Mouse (Mus musculus): ENCODE data around the gene Hist1h3h.
A peak's percentile ranks its signal among the peaks of the same experiment; 100 is the strongest.

Gene Hist1h3h

DNA sequence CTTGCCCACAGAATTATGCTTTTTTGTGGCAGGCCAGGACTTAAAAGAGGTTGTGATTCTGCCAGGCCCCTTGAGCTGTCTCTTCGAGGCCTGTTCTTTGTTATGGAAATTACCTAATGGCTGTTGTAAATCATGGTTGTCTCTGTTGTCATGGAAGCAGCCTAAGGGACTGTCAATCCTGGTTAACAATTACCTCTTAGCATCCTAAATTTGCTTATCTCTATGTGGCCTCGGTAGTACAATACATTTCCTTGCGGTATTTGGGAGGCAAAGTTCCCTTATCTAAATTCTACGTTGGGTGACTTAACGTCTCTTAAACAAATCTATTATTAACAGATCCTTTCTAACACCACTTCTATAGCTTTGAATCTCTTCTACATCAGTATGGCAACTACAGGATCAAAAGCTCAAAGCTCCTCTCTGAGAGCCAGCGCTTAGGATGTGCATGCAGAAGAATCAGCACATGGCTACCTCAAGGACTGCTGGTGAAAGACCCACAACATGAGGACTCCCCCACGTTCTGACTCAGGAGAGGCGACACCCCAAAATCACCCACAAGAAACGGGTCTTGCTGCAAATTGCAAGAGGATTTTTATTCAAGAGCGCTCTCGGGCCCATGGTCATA, 10.6 kb downstream of the Hist1h3h start:
- DNase-seq (ENCODE audit: low read depth), result no peak

DNA sequence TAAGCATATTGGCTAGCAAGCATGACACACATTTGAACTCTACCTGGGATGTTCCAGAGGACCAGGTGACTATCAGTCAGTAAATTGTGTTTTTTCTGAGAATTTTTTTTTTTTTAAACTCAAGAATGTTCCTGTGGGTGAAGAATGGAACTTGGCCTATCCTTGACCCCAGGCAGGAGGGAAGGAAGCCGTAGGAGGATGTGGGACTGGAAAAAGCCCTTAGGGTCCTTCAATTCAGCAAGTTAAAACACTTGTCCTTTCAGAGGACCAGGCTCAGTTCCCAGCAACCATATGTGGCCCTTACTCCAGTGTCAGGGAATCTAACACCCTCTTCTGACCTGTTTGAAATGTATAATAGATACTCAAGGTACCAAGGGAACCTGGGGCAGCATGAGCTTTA, 12.1 kb downstream of the Hist1h3h start:
- DNase-seq (ENCODE audit: low read depth), result no peak

DNA sequence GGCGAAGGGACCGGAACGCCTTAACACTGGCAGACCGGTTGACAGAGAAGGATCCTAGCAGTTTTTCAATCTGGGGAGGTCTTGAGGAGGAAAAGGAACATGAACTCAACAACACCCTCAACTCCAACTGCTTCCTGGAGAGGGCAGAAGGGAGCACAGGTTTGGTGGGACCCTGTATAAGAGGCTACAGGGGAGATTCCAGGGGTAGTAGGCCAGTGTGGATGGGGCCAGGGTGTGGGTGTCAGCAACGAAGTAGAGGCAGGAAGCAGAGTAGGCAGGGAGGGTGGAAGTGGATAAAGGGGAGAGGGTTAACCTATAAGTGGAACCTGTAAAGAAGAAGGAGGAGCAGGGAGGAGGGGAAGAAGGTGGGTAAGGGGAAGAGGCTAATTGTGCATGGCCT, 16.0 kb downstream of the Hist1h3h start:
- peak; percentile 17 for DNase-seq (ENCODE audit: low read depth)

DNA sequence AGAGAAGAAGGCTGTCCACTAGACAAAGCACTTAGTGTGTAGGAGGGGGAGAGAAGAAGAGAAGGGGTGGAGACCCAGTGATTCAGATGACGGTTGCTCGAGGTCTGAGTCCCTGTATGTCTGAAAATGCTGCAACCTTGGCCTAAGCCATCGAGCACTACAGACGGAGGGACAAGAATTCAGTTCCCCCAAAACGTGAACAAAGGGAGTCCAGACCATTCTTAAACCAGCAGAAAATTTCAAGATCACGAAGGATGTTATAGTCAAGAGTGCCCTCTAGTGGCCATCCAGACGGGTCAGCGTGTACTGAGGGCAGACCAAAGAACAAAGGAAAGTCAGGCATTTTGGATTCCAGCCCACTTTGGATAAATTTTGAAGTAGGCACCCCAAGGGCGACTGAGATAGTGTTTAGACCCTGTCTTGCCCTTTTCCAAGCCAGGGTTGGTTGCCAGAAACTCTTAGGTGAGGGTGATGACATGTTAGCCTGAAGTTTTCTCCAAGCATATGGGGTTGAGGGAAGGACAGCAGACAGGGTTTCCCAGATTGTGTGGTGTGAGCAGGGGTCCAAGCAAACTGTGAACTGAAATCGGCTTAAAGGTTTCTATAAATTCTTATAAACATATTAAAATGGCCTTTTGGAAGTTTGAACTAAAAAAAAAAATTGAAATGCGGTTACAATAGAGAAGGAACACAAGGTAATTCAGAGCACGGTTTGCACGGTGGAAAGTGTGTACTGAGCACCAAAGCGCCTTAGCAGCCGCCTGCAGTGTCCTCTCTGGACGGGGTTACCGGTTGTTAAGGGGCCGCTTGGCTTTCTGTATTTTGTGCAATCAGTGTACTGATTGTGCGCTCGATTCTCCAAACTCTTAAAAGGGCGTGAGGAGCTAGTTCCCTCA, 16.8 kb downstream of the Hist1h3h start:
- peak; percentile 91 for DNase-seq (ENCODE audit: low read depth)

DNA sequence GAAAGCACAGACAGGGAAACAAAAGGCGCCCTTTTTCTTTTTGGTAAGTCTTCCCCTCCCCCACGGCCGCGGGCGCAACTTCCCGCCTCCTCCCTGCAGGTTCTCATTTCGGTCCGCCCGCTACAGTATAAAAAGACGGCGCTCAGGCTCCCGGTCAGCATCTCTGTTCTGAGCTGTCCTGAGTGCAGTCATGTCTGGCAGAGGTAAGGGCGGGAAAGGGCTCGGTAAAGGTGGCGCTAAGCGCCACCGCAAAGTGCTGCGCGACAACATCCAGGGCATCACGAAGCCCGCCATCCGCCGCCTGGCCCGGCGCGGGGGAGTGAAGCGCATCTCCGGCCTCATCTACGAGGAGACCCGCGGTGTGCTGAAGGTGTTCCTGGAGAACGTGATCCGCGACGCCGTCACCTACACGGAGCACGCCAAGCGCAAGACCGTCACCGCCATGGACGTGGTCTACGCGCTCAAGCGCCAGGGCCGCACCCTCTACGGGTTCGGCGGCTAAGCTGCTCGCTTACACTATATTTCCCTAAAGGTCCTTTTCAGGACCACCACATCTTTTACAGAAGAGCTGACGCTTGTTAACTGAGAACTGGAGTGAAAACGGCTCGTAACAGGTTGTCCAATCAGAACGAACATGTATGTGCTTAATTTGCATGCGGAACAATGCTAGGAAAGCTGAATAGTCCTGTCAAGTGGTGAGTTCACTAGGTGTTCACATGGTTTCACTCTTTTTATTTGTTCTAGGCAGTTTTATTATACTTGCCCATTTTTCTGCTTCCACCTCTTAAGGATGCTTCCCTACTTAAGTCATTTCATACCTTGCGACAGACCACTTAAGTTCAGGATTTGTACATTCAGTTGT, 17.7 kb downstream of the Hist1h3h start, which contains the start of gene Hist1h4j:
Hist1h4j (plus strand) TSS at position 159 of the 862 bp plus-strand sequence.
- DNase-seq (ENCODE audit: low read depth), result peak; percentile 86

DNA sequence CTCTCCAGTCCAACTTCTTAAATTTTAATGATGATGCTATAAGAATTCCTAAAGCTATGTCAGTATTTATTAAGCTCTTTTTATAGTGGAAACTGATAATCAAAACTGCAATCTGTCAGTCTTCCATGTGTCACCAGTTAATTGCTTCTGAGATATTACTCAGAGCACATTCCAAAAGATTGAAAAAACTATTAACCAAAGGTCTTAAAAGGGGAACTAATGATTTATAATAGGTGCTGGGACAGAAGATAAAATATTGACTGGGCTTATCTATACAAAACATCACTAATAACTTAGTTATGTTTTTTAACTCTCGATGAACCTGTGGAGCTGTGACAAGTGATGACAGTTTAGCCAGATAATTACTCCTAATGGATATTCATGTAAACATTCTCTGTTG, 27.5 kb downstream of the Hist1h3h start:
- no peak for DNase-seq (ENCODE audit: low read depth)

DNA sequence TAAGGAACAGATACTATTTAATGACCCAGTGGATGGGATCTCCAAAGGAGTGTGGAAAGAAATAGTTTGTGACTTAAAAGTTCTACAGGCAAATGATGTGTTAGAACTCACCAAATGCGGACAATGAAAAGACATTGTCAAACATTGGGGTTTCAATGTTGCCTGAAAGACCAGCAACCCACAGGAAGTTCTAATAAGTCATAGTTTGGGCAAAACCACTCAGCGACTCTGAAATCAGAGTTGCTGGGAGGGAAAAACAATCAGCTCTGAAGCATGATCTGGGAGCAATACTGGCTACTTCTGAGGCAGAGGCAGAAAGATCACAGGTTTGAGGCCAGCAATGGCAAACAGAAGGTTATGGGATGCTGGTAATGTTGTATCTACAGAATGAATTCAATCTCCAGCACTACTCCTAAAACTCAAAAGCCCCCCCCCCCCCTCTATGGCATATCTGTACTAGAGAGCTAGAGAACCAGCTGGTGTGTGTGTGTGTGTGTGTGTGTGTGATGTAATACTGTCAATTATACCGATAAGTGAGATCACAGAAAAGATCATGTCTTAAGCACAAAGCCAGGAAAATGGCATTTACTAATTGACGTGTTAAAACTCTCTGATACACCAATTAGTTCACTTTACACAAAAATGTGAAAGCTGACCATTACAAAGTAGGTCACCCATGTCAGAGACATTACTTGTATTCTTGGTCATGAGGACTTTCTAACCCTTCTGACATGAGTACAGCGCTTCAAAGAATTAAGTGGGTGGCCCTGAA, 32.1 kb downstream of the Hist1h3h start:
- peak; percentile 26 for DNase-seq (ENCODE audit: low read depth)

DNA sequence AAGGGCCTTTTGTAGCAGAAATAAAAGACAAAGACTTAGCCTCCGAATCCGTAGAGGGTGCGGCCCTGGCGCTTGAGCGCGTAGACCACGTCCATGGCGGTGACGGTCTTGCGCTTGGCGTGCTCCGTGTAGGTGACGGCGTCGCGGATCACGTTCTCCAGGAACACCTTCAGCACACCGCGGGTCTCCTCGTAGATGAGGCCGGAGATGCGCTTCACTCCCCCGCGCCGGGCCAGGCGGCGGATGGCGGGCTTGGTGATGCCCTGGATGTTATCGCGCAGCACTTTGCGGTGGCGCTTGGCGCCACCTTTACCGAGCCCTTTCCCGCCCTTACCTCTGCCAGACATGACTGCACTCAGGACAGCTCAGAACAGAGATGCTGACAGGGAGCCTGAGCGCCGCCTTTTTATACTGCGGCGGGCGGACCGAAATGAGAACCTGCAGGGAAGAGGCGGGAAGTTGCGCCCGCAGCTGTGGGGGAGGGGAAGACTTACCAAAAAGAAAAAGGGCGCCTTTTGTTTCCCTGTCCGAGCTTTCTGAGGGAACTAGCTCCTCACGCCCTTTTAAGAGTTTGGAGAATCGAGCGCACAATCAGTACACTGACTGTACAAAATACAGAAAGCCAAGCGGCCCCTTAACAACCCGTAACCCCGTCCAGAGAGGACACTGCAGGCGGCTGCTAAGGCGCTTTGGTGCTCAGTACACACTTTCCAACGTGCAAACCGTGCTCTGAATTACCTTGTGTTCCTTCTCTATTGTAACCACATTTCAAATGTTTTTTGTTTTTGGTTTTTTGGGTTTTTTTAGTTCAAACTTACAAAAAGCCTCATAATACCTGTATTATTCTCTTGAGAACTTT, 32.9 kb downstream of the Hist1h3h start, which contains the start of gene Hist1h4k:
Hist1h4k (minus strand) TSS at position 347 of the 859 bp plus-strand sequence.
- DNase-seq (ENCODE audit: low read depth), result peak; percentile 91

DNA sequence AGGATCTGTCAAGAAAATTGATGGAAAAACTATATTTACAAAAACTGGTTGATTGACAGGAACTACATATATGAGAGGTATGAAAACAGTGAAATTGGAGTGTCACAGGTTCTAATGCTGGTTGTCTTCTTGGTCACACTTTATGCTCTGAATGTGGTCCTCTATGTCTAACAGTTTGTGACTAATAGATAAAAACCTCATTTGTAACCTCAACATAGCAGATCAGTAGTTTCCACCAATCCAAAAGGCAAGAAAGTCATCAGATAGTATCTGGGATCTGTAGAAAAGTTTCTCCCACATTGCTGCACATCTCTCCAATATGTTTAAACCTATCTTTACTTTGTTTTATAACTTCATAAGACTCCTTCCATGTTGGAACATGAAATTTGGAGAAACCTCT, 34.0 kb downstream of the Hist1h3h start:
- no peak for DNase-seq (ENCODE audit: low read depth)

DNA sequence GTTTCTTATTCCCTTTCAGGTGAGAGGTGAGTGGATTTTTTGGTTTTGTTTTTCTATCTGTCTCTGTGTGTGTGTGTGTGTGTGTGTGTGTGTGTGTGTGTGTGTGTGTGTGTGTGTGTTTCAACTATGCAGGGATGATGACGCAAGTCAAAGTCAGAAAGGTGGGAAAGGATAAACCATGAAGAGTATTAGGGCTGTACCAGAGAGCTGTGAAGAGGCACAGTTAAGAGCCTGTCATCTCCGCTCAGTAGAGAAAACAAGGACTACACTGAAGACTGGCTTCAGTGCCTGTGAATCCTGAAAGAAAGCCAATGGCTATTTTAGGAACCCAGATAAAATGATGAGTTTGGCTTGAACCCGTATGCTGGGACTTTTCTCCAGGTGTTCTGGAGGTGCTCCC, 34.4 kb downstream of the Hist1h3h start:
- no peak for DNase-seq (ENCODE audit: low read depth)

DNA sequence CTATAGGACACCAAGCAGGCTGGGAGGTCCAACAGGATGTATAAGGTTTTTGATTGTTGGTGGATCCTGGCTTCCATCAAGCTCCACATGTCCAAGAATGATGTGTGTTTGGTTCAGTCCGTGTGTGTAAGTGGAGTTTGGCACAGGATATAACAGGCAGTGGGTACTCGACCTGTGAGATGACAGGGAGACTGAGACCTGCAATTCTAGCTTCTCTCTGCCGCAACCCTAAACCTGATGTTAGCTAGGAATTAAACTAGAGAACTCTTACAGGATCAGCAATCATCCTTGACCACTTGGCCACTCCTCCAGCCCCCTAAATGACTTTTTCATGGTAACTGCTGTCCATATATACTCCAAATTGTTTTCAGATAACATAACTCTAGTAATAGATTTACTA, 34.9 kb downstream of the Hist1h3h start:
- DNase-seq (ENCODE audit: low read depth), result no peak

DNA sequence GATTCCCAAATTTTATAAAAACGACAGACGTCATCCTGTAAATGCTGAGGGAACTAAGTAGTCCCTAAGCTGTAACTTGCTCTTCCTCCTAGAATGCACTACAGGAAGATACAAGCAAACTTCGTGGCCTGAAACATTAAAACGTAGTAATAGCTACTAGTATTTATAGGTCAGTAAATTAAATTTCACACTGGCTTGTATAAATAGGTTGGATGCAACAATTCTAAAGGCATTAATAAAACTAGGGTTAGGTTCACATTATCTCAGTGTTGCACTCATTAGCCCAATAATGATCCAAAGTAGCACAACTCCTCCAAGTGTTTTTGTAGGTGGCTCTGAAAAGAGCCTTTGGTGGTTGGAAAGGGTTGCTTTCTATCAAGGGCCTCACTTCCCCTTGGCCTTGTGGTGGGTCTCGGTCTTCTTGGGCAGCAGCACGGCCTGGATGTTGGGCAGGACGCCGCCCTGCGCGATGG, 35.6 kb downstream of the Hist1h3h start:
- DNase-seq (ENCODE audit: low read depth), result peak; percentile 13

DNA sequence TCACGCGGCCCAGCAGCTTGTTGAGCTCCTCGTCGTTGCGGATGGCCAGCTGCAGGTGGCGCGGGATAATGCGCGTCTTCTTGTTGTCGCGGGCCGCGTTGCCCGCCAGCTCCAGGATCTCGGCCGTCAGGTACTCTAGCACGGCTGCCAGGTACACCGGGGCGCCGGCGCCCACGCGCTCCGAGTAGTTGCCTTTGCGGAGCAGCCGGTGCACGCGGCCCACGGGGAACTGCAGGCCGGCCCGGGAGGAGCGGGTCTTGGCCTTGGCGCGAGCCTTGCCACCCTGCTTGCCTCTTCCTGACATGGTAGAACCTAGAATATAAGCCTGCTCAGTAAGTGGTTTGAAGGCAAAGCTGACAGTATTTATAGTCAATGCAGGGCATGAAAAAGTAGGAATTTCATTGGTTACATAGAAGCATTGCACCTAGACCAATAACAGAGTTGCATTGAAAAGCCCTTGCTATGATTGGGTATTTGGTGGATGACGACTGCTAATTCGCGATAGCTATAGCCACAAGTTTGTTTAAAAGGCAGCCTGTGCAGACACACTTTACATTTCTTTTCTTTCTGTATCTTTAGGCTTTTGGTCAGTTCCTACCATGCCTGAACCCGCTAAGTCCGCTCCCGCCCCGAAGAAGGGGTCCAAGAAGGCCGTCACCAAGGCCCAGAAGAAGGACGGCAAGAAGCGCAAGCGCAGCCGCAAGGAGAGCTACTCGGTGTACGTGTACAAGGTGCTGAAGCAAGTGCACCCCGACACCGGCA, 36.2 kb downstream of the Hist1h3h start, which contains the start of the genes Hist1h2ak and Hist1h2bn:
Hist1h2ak (minus strand) TSS at position 304 of the 762 bp plus-strand sequence.
Hist1h2bn (plus strand) TSS at position 600 of the 762 bp plus-strand sequence.
- peak; percentile 83 for DNase-seq (ENCODE audit: low read depth)

DNA sequence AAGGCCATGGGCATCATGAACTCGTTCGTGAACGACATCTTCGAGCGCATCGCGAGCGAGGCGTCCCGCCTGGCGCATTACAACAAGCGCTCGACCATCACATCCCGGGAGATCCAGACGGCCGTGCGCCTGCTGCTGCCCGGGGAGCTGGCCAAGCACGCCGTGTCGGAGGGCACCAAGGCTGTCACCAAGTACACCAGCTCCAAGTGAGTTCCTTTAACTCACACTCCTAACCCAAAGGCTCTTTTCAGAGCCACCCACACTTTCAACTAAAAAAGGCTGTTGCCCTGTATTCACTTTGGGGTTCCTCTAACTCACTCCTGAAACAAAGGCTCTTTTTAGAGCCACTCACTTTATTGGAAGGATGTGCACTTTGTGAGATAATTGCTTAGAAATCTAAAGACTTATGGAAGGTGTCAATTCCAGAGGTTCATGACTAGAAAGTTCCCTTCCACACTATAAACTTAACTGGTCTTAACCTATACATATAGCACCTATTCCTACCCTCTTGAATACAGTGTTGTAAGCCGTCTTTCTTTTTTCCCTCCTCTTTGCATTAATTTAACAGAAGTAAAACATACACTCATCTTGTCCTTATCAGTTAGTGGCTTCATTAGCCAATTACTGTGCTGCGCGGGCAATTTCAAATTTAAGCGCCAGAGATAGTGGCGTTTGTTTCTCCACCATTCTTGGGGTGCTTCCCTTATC, 37.0 kb downstream of the Hist1h3h start:
- peak; percentile 44 for DNase-seq (ENCODE audit: low read depth)

DNA sequence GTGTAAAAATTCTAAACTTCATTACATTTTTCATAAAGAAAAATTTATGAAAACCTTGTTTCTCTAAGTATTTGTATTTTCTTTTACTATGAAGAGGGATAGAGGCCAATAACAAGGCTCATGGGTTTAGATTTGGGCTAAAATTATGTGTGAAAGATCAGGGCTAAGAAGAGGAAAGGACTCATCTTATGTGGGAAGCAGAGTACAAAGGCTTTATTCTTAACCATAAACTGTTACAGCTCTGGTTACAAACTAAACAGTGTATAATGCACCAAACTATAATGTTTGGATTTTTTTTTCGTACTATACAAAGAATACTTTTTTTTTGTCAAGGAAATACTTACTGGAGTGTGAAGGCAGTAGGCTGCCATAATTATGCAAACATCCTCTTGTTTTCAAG, 38.2 kb downstream of the Hist1h3h start:
- DNase-seq (ENCODE audit: low read depth), result no peak

All from NIH3T3 (cell line).